Mouse (Mus musculus): ENCODE measurements around the gene Pbdc1.
"Not testable (repeated sequence)": the region's sequence is repeated elsewhere in the genome, so short reads cannot be mapped to it uniquely, and the experiment has no call there.

Pbdc1 gene

DNA sequence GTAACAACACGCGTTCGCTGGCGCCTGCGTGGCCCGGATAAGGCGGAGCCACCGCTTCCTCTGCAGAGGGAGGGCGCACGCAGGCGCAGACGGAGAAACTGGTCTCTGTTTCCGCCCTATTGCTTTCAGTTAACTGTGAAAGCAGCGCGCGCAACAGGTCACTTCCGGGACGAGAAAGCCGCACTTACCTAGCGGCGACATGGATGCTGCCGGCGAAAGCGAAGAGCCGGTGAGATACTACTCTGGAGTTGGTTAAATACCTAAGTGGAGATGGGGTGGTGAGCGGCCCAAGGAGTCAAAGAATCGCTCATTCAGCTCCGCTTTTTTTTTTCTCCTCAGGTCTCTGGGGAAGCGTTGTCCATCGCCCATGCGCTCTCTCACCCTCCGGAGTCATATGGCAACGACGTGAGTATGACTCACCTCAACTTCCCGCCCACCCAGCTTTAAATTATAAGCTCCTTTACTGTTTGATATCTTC is at the start of gene Pbdc1:
Gene Pbdc1 (plus strand): TSS at position 142 of the 478 bp plus-strand sequence.
- in situ Hi-C loops (cut with MboI, MseI), result loop anchor here (25.0 kb wide), 1 partner anchor 933 kb away; the partner anchor contains the start of genes Cox7b and Magt1

GRCm38 (mm10) chrX:105037666-105038065 is 41.9 kb upstream of the Pbdc1 start:
- in situ Hi-C loops (cut with MboI, MseI), result no loop called here

DNA sequence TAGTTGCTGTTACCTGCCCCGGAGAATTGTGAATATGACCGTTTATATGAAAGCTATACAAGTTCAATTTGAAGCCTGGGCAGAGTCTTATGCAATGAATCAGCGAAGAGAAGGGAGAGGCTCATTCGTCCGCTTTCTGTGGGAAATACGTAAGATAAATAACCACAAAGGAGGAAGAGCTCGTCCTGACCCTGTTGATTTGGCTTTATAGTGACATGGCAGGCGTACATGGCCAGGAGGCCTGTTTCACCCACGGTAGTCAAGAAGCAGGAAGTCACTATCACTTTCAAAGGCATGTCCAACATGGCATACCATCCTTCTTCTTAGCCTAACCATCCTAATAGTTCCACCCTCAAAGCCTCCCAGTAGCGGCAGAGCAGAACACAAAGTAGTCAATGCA is 15.3 kb upstream of the Pbdc1 start:
- in situ Hi-C loops (cut with MboI, MseI), result loop anchor here (10.0 to 25.0 kb wide), 2 partner anchors 821 to 1452 kb away; no protein-coding TSS in a partner anchor

GRCm38 (mm10) chrX:105064801-105065200 is 14.8 kb upstream of the Pbdc1 start:
- in situ Hi-C loops (cut with MboI, MseI), result loop anchor here (10.0 to 25.0 kb wide), 2 partner anchors 820 to 1452 kb away; no protein-coding TSS in a partner anchor

DNA sequence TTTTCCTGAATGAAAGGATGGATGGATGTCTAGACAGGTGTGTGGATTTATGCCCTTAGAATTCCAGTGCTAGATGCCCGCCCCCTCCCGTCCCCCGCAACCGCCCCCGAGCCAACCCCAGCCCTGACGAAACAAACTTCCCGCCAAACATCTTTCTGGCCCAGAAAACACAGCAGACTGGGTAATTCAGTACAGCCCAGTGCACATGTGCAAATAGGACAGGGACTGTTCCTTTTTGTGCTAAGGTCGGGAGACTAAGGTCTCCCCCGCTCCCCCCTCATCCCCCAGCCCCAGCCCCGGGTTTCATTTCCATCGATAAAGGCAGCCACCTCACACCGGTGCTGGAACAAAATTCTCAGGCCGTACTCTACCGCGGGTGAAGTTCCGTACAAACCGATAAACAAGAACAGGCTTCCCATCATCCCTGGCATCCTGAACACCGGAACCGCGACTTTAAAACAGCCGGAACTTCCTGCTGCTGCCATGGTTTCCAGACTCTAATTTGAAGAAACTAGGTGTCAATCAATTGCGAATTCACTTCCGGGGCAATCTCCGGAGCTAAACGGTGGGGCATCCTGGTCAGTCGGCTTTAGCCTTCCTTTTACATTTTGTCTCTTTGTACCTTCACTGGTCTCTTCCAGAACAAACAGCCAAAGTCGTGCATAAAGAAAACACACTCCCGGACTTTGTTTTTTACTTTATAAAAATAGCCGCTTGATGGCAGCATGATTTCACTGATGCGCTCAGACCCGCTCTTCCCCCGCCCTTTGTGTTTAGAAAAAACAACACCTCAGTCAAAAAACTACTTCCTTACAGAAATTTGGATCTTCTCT is 9.7 kb upstream of the Pbdc1 start:
- in situ Hi-C loops (cut with MboI, MseI), result loop anchor here (10.0 to 25.0 kb wide), 2 partner anchors 815 to 1458 kb away; no protein-coding TSS in a partner anchor

DNA sequence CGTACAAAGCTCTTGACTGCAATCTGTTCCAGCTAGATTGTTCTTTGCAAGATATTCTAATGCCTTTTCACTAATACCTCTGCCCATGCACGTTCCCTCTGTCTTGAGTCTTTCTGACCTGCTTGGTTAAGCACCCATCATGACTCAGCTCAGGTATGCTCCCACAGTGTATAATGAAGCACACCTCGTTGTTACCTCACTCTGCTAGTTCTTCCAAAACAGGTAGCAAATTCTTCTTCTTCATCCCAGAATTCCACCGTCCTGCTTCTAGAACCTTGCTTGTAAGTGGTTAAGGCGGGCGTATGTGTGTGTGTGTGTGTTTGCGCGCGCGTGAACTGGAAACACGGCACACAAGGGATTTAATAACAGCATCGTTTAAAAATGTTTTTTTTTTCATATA is 405 bp upstream of the Pbdc1 start:
- in situ Hi-C loops (cut with MboI, MseI), result loop anchor here (25.0 kb wide), 1 partner anchor 933 kb away; the partner anchor contains the start of genes Cox7b and Magt1

DNA sequence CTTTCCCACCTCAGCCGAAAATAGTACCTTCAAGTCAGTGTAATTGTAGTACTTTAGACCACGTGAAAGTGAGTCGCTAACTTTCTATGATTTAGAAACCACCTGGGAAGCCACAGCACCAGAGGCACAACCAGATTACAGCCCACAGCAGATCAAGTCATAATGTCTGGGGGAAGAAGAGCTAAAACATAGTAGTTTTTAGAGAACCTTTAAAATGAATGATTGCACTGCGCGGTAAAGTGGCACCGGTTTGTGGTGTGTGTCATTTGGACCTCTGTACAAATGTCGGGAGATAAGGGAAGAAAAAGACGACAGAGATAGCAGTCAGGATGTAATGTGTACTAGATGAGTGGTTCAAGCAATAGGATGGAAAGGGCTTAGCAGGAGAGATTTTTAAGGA is 540 bp downstream of the Pbdc1 start:
- in situ Hi-C loops (cut with MboI, MseI), result loop anchor here (25.0 kb wide), 1 partner anchor 932 kb away; the partner anchor contains the start of genes Cox7b and Magt1

GRCm38 (mm10) chrX:105083013-105083412 is 3.5 kb downstream of the Pbdc1 start:
- in situ Hi-C loops (cut with MboI, MseI), result loop anchor here (25.0 kb wide), 1 partner anchor 929 kb away; the partner anchor contains the start of genes Cox7b and Magt1

DNA sequence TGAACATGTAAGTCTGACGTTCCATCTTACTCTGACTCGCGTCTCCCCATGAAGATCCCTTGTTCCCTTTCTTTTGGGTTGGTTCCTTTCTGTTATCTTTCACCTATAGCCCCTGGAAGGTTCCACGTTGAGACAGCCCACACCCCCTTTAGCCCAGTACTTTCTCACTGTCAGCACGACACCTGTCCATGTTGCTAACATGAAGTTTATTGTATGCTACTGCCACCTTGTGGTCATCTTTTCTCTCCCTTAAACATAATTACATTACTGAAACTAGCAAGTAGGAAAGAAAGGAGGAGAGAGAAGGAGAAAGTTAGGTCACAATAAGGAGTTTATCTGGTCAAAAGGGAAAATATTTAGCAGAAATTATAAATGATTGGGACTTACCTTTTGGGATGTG is 24.6 kb downstream of the Pbdc1 start:
- in situ Hi-C loops (cut with MboI, MseI), result no loop called here

DNA sequence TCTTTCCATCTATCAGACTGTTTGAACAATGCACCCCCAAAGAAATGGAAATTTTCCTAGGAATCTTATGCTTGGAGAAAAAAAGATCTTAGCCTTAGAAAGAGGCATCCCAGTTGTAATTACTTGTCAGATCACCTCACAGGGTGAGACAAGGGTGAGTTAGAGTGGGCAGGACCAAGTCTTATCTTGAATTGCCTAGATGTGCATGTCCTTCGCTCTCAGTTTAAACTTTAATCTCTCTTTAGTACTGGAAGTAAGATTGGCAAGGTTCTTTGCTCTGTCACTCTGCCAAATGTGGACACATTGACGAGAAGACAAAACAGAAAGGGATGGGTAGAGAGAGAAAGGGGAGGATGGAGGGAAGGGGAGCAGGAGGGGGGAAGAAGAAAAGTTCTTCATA is 35.4 kb downstream of the Pbdc1 start:
- in situ Hi-C loops (cut with MboI, MseI), result no loop called here

GRCm38 (mm10) chrX:105120275-105121226 is 41.0 kb downstream of the Pbdc1 start, which contains the start of gene Magee1:
Magee1 (plus strand) TSS chrX:105120378.
- in situ Hi-C loops (cut with MboI, MseI), result no loop called here

DNA sequence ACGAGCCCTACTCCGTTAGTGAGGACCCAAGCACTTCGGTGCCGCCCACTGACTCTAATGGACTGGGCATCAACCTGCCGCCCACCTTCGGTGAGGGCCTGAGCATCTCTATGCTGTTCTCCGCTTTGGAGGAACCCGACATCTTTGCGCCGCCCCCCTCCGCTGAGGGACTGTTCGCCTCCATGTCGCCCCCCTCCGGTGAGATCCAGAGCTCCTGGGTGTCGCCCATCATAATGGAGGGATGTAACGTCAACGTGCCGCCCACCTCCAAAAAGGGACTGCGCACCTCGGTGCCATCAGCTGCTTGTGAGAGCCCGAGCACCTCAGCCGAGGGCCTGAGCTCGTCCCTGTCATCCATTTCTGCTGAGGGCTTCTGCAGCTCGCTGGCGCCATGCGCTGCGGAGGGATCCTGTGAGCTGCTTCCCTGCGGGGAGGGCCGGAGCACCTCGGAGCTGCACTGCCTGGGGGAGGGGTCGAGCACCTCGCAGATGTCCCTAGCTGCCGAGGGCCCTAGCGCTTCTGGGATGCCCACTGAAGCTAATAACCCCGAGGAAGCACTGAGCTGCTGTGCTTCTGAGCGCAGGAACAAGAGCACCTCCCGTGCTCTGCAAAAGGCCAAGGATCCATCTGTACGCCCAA is 41.8 kb downstream of the Pbdc1 start:
- in situ Hi-C loops (cut with MboI, MseI), result no loop called here

DNA sequence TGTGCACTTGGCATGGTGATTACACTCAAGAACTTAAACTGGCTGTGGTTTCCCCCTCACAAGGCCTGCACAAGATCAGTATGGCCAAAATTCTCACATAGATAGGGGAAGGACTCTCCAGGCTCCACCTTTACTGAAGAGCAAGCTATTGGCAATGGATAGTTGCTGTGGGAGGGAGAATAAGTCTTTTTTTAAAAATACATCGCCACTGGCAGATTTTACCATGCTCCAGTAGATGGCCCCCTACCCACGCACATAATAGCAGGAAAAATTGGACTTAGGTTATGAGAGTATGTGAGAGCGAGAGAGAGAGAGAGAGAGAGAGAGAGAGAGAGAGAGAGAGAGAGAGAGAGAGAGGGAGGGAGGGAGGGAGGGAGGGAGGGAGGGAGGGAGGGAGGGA is 45.3 kb downstream of the Pbdc1 start:
- in situ Hi-C loops (cut with MboI, MseI), result no loop called here

- in situ Hi-C loops (cut with MboI, MseI), result no loop called here
Measured at GRCm38 (mm10) chrX:105151872-105152461, 72.4 kb downstream of the Pbdc1 start.

- in situ Hi-C loops (cut with MboI, MseI), result not testable (repeated sequence)
Measured at GRCm38 (mm10) chrX:105165007-105165406, 85.5 kb downstream of the Pbdc1 start.
